Mouse (Mus musculus) heart, embryonic 15.5 days (tissue): ENCODE results near the gene Cped1. TPM values are rescaled to one million over a fixed set of nuclear protein-coding genes. Genes with fewer than 3 reads are reported as not detected.

Source experiments
- ATAC-seq: fragments of 200-750 bp; cut with Nextera tagmentation; replicated peaks from 2 replicates; pipeline ENCODE4 v1.8.0; 2017; ENCODE audit warnings: low read depth, moderate TSS enrichment; ENCODE audit not compliant: insufficient number of reproducible peaks, insufficient read depth, low FRiP score
- H3K27ac ChIP-seq: fragments of 300-500 bp; sonication (generic); 2 replicates; pipeline ENCODE4 v1.5.1; 2015; ENCODE audit warnings: mild to moderate bottlenecking, inconsistent platforms
- H3K27me3 ChIP-seq: fragments of 300-500 bp; sonication (generic); 2 replicates; pipeline ENCODE4 v1.6.1; 2015; ENCODE audit warnings: inconsistent platforms
- H3K36me3 ChIP-seq: fragments of 300-500 bp; sonication (generic); 2 replicates; pipeline ENCODE4 v1.6.1; 2015; ENCODE audit warnings: mild to moderate bottlenecking, inconsistent platforms
- H3K4me1 ChIP-seq: fragments of 300-500 bp; sonication (generic); replicated peaks from 2 replicates; pipeline ENCODE4 v1.6.1; 2015; ENCODE audit warnings: inconsistent platforms
- H3K4me2 ChIP-seq: fragments of 300-500 bp; sonication (generic); 2 replicates; pipeline ENCODE4 v1.6.1; 2015; ENCODE audit warnings: inconsistent platforms, mild to moderate bottlenecking, moderate library complexity
- H3K4me3 ChIP-seq: fragments of 300-500 bp; sonication (generic); 2 replicates; pipeline ENCODE4 v1.5.1; 2015; ENCODE audit warnings: mild to moderate bottlenecking, inconsistent platforms
- H3K9ac ChIP-seq: fragments of 300-500 bp; sonication (generic); 2 replicates; pipeline ENCODE4 v1.6.1; 2015; ENCODE audit warnings: mild to moderate bottlenecking, inconsistent platforms
- H3K9me3 ChIP-seq: fragments of 300-500 bp; sonication (generic); replicated peaks from 2 replicates; pipeline ENCODE4 v1.6.1; 2016; ENCODE audit warnings: inconsistent platforms
- WGBS: fragments of 180-500 bp; shearing (Covaris S2); methylation state at CpG from one replicate; pipeline ENCODE4 v1.1.7; 2015; ENCODE audit warnings: mixed read lengths; 5-methylcytosine and 5-hydroxymethylcytosine counted together
- polyA plus RNA-seq: library from polyadenylated mRNA; unstranded; fragments of >200 nt; fragmentation: Nextera tagmentation; extraction: Ambion mirVana; gene quantifications from 2 replicates; pipeline ENCODE4 v1.2.1, GENCODE M21; 2015

Gene Cped1
- polyA plus RNA-seq, 1 experiment from 2014 or later = 4.7 TPM

DNA sequence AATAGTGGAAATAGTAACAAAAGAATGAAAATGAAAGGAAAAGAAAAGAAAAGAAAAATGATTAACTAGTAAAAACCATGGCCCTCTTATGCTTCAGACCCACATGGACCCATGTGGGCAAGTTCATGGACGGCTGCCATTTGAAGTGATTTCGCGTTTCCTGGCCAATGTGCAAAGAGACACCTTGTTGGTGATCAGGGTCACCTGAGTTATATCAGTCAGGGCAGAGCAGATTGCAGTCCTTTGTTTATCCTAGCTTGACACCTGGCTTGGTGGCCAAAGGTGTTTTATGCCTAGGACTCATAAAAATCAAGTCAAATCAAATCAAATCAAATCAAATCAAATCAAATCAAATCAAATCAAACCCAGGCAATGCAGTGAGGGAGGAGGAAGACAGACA lies 27.7 kb downstream of the Cped1 start:
- Histone ChIP-seq H3K9me3 (no peaks in the 10 kb centered on the region), H3K27ac (no peak overlapping the region), H3K36me3 (no peaks in the 10 kb centered on the region), H3K4me3 (no peak overlapping the region), H3K4me2 (no peak overlapping the region), H3K27me3 (no peaks in the 10 kb centered on the region), H3K9ac (no peak overlapping the region), H3K4me1 (0 out of 2 replicates have a peak, but pooled peaks cover 3% of the 10 kb centered on the region)
- ATAC-seq = no peak
- 86% methylated on average over 3 of the region's 3 CpGs for WGBS

DNA sequence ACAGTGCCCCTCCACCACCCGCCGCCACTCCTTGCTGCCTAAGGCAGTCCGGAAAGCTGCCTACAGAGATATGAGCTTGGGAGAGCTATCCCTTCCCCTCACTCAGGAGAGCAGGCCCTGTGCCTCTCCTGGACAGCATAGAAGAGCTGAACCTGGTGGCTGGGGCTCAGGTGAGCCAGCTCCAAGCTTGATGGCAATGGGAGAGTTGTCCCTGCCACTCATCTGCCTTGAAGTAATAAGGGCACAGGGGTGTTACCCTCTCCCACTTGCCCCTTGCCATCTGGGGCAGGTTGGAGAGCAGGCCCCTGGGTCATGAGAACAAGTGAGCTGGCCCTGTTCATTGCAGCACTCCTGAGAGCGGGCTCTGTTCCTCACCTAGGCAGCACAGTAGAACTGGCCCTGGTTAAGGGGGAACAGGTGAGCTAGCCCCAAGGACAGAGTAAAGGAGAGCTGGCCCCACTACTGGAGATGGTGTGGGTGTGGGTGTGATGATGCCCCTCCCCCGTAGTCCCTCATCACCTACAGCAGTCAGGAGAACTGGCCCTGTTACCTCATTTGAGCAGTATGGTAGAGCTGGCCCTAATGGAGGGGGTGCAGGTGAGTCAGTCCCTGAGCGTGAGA lies 28.7 kb downstream of the Cped1 start:
- 86% methylated on average over 6 of the region's 6 CpGs for WGBS
- ATAC-seq = peak; percentile 20; the same call in 1 of the 2 replicates

DNA sequence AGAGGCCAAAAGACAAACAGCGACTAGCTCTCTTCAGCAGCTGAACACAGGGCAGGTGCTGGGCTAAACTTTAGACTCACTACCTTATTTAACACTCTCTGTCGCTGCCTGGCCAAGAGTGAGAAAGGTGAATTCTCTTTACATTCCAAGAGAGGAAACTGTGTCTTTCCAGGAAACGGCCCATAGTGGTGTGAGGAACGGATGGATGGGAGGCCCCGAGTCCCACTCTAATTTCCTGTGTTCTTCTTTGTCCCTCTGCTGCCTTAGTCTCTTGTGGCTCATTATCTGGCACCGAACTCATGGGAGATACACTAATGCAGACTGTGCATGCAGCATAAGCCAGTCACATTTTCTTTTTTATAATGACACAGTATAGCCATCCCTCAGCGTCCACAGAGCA lies 31.9 kb downstream of the Cped1 start:
- no peaks in the 10 kb centered on the region for H3K36me3 ChIP-seq
- no peaks in the 10 kb centered on the region for H3K27me3 ChIP-seq
- H3K4me3 ChIP-seq = no peak overlapping the region
- H3K4me1 ChIP-seq = peaks cover 13% of the 10 kb centered on the region; the same call in 1 of the 2 replicates
- H3K9ac ChIP-seq = no peak overlapping the region
- H3K4me2 ChIP-seq = no peak overlapping the region
- H3K27ac ChIP-seq = 0 out of 2 replicates have a peak overlapping the region, but pooled peaks have one; percentile 9
- WGBS = 63% methylated on average over 7 of the region's 7 CpGs
- ATAC-seq = no peak
- H3K9me3 ChIP-seq = no peaks in the 10 kb centered on the region

More for the DNA sequence above, 28.7 kb downstream of the Cped1 start:
- no peak overlapping the region for H3K9ac ChIP-seq
- H3K4me1 ChIP-seq = peaks cover 8% of the 10 kb centered on the region; the same call in 1 of the 2 replicates
- no peaks in the 10 kb centered on the region for H3K9me3 ChIP-seq
- H3K4me2 ChIP-seq = no peak overlapping the region
- H3K27ac ChIP-seq = no peak overlapping the region
- no peaks in the 10 kb centered on the region for H3K36me3 ChIP-seq
- H3K27me3 ChIP-seq = no peaks in the 10 kb centered on the region
- no peak overlapping the region for H3K4me3 ChIP-seq

DNA sequence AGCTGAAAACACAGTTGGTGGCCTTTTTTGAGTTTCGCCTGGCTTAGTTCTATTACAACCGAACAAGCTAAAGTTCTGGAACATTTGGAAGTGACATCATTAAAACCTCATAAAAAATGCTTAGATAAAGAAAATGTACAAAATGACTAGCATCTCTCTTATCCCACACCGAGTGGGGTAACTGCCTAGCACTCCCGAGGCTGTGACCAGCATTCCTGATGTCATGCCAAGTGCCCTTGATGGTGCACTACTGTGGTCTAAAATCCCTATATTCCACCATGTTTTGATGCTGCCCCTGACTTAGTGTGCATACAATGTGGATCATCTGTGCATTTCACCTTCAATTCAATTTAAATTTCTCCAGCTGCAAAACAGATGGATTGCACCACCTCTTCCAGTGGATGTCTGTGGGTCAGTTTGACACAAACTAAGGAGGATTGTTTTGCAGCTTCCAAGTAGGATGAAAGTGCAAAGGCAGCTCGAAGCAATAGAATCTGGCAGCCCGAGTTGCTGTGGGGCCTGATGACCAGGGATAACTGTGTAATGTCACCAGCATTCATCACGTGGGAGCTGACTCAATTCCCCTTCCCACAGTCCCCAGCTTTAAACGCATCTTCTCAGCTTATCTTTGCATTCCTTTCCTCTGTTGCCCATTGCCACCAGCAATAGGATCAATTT lies 33.2 kb downstream of the Cped1 start:
- H3K27ac ChIP-seq = peak overlapping the region; percentile 55
- ATAC-seq = no peak

DNA sequence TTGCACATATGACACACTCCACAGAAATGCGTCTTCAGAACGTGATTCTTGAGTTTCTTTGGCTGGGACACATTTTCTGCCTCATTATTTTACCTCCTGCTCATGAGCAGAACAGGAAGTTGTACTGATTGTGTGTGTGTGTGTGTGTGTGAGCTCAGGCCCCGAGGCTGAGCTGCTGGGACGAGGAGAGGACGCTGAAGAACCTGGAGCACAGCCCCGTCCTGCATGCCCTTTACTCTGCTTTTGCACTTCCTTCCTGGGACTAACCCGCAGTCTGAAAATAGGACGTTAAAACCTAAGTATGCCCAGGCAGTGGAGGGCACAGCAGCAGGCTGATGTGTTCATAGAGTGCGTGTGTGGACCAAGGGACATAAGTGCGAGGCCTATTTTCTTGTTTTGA lies 33.9 kb downstream of the Cped1 start:
- H3K9ac ChIP-seq = no peak overlapping the region
- ATAC-seq = 0 out of 2 replicates have a peak, but pooled peaks have one; percentile 43
- WGBS = 38% methylated on average over 10 of the region's 10 CpGs
- H3K4me3 ChIP-seq = no peak overlapping the region
- H3K4me1 ChIP-seq = peaks cover 13% of the 10 kb centered on the region; the same call in 1 of the 2 replicates
- no peaks in the 10 kb centered on the region for H3K27me3 ChIP-seq
- peak overlapping the region; percentile 6; the same call in 1 of the 2 replicates for H3K4me2 ChIP-seq
- no peaks in the 10 kb centered on the region for H3K36me3 ChIP-seq
- H3K27ac ChIP-seq = peak overlapping the region; percentile 55
- H3K9me3 ChIP-seq = no peaks in the 10 kb centered on the region

More for the DNA sequence above, 33.2 kb downstream of the Cped1 start:
- H3K36me3 ChIP-seq = no peaks in the 10 kb centered on the region
- no peak overlapping the region for H3K9ac ChIP-seq
- H3K27me3 ChIP-seq = no peaks in the 10 kb centered on the region
- H3K9me3 ChIP-seq = no peaks in the 10 kb centered on the region
- WGBS = 43% methylated on average over 8 of the region's 8 CpGs
- peaks cover 13% of the 10 kb centered on the region; the same call in 1 of the 2 replicates for H3K4me1 ChIP-seq
- no peak overlapping the region for H3K4me3 ChIP-seq
- no peak overlapping the region for H3K4me2 ChIP-seq

DNA sequence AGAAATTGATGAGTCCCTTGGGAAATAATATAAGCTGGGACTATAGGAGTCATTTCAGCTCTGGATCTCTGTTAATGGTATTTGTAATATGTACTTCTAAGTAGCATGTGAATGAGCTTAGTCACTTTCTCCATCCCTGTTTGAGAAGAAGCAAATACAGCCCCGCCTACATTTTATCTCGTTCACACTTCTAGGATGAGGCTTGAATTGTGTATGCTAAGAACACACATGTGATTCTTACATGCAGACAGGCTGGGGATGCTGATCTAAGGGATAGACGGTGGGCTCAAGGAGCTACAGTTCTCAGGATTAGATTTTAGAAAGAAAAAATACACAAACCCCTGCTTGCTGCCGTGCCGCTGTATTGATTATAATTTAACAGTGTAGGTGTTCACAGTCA lies 35.0 kb downstream of the Cped1 start:
- H3K27ac ChIP-seq = no peak overlapping the region
- no peak overlapping the region for H3K9ac ChIP-seq
- no peaks in the 10 kb centered on the region for H3K27me3 ChIP-seq
- peaks cover 13% of the 10 kb centered on the region; the same call in 1 of the 2 replicates for H3K4me1 ChIP-seq
- H3K4me3 ChIP-seq = no peak overlapping the region
- no peak for ATAC-seq
- 77% methylated on average over 5 of the region's 5 CpGs for WGBS
- no peaks in the 10 kb centered on the region for H3K9me3 ChIP-seq
- H3K4me2 ChIP-seq = no peak overlapping the region
- H3K36me3 ChIP-seq = no peaks in the 10 kb centered on the region

DNA sequence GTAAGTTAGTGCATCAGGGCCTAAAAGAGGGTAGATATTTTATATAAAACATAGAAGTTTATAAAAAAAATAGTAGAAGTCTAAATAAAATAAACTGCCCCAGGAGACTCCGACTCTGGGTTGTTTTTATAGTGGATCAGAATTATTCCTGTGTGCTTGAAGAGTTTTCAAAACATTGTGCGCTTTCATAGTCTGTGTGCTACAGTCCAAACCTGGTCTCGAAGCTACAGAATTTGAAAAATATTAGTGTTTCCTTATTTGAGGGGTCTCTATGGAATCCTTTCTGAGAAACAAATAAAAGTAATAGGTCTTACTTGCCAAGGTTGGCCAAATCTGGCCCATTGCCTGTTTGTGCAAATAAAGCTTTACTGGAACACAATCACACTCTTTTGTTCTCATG lies 35.6 kb downstream of the Cped1 start:
- no peak overlapping the region for H3K27ac ChIP-seq
- H3K36me3 ChIP-seq = no peaks in the 10 kb centered on the region
- no peaks in the 10 kb centered on the region for H3K9me3 ChIP-seq
- H3K4me3 ChIP-seq = no peak overlapping the region
- H3K4me2 ChIP-seq = no peak overlapping the region
- 85% methylated on average over 3 of the region's 3 CpGs for WGBS
- no peak overlapping the region for H3K9ac ChIP-seq
- no peak for ATAC-seq
- H3K4me1 ChIP-seq = peaks cover 13% of the 10 kb centered on the region; the same call in 1 of the 2 replicates
- no peaks in the 10 kb centered on the region for H3K27me3 ChIP-seq

DNA sequence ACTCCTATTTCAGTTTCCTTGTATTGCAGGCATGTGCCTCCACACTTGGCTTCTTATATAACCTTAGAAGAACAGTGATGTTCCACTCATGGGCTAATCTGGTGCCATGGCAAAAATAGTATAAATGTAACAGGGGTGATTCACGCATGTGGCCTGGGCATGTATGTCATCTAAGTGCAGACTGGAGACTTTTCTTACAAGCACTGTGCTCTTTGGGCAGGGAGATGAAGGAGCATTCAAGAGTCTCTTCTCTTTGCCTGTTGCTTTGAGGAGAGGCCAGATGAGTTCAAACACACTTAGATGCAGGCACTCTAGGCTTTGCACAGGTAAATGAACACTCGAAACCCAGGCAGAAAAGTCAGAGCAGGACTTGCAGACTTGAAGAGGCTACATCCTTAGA lies 38.5 kb downstream of the Cped1 start:
- Histone ChIP-seq H3K4me1 (peaks cover 7% of the 10 kb centered on the region; the same call in 1 of the 2 replicates), H3K4me2 (no peak overlapping the region), H3K4me3 (no peak overlapping the region), H3K27ac (no peak overlapping the region), H3K27me3 (no peaks in the 10 kb centered on the region), H3K36me3 (no peaks in the 10 kb centered on the region), H3K9me3 (no peaks in the 10 kb centered on the region), H3K9ac (no peak overlapping the region)
- ATAC-seq = no peak
- 81% methylated on average over 2 of the region's 2 CpGs for WGBS

DNA sequence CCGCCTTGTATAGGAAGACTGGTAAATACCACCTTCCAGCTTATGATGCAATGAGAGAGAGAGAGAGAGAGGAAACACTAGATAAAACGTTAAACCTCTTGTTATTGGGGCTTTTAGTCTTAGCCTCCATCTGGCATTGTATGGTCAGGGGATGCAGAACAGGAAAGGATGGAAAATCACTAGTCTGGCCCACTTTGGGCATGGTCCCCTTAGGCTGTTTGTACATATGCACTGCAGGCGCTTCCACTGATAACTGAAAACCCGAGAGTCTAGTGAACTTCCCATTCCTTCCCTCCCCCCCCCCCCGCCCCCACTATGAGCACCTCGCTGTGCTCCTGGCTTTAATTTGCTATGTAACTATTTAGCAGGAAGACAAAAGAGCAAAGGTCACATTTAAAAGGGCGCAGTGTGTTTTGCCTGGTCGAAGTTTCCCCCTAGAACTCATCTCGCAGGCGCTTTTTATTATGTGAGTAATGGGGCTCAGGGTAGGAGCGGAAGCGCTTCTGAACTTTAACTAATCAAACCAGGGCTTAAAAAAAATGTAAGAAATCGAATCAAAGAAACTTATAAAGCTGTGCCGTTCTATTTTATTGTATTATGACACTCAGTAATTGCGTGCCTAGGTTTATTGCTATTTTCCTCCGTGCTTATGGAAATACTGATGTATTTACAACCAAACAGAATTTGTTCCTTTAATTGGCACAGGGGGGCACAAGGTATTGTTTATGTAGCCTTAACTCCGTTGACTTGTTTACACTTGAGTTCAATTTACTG lies 40.1 kb downstream of the Cped1 start:
- no peaks in the 10 kb centered on the region for H3K27me3 ChIP-seq
- H3K9me3 ChIP-seq = no peaks in the 10 kb centered on the region
- ATAC-seq = no peak
- no peak overlapping the region for H3K9ac ChIP-seq
- peak overlapping the region; percentile 37 for H3K27ac ChIP-seq
- H3K4me2 ChIP-seq = peak overlapping the region; percentile 36
- H3K4me1 ChIP-seq = no peaks in the 10 kb centered on the region
- 21% methylated on average over 17 of the region's 17 CpGs for WGBS
- no peaks in the 10 kb centered on the region for H3K36me3 ChIP-seq
- peak overlapping the region; percentile 6 for H3K4me3 ChIP-seq

DNA sequence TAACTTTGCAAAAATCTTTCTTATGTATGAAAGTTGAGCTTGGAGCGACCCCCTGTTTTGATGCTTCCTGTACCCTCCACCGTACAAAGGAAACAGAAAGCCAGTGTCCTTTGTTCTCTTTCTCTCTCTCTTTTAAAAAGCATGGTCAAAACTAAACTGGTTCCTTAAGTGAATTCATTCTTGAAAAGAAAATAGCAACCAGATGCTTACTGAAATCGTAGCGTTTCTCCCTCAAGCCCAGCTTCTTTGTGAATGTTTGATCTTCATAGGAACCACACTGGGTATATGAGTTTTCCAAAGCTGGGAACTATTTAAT lies 40.6 kb downstream of the Cped1 start:
- WGBS = 47% methylated on average over 4 of the region's 4 CpGs
- Histone ChIP-seq H3K4me3 (peak overlapping the region; percentile 6; the same call in 1 of the 2 replicates), H3K36me3 (no peaks in the 10 kb centered on the region), H3K9me3 (no peaks in the 10 kb centered on the region), H3K4me1 (no peaks in the 10 kb centered on the region), H3K9ac (no peak overlapping the region), H3K4me2 (peak overlapping the region; percentile 36), H3K27me3 (no peaks in the 10 kb centered on the region), H3K27ac (peak overlapping the region; percentile 37)
- no peak for ATAC-seq

DNA sequence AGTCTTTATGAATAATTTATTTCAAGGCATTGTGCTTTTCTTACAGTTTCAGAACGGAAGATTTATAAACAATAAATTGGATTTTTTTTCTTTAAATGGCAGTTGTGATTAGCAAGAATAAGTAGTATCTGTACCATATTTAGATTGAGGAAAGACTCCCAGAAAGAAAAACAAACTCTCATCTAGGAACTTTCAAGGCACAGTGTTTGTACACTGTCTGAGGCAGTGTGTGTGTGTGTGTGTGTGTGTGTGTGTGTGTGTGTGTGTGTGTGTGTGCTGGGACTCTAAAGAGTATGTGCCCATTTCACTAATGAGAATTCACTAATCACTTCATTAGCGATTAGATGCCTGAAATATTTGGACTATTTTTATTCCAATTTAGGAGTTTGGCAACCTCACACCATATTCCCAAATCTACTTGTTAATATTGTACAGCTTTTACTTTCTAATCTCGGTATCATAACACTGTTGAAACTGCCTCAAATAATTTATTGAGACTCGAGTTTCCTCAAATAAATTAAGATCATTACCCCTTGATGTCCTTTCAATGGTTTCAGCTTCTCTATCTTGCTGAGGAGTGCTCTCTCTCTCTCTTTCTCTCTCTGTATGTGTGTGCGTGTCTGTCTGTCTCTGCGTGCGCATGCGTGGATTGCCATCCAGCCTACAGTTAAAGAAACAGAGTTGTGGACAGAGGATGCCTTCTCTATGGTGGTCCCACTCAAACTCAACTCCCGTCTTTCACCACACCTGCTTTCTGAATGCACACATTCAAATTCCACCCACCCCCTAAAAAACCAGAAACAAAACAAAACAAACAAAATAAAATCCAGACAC lies 41.3 kb downstream of the Cped1 start:
- Histone ChIP-seq H3K4me1 (no peaks in the 10 kb centered on the region), H3K27me3 (no peaks in the 10 kb centered on the region), H3K4me3 (no peak overlapping the region), H3K36me3 (no peaks in the 10 kb centered on the region), H3K9me3 (no peaks in the 10 kb centered on the region), H3K27ac (no peak overlapping the region), H3K9ac (no peak overlapping the region), H3K4me2 (no peak overlapping the region)
- WGBS = 75% methylated on average over 9 of the region's 9 CpGs
- no peak for ATAC-seq
